Mouse (Mus musculus): Measurements from ENCODE around the gene Grik4.

DNA sequence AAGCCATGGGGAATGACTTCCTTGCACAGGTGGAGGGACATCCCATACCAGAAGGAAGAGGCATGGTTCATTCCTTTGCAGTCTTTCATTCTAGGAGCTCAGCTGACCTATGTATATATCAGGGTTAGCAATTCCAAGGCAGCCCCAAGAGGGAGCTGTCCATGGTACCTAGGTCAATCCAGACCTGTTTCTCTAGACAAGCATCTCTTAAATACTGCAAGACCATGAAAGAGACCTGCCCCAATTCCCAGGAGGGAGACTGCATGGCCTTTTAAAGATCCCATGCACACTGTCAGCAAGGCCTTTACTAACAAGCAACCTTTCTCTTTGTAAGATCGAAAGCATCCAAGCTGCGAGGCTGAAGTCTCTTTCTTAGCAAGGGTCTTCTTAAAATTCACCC is 291.5 kb downstream of the Grik4 start:
- TF ChIP-seq GATA1 (IDR thresholded peaks at IDR 0.05; ENCODE audit: borderline replicate concordance, low read length): no peak
- no peak for TF ChIP-seq FLI1 (IDR thresholded peaks at IDR 0.05; ENCODE audit: low read length)
